Mouse (Mus musculus): ENCODE results near the gene Rrp9.
"Not testable (repeated sequence)": the region's sequence is repeated elsewhere in the genome, so short reads cannot be mapped to it uniquely, and the experiment has no call there.

Rrp9 gene

GRCm38 (mm10) chr9:106475046-106475445 lies 717 bp upstream of the Rrp9 start:
- DNase-seq (ENCODE audit: low spot score) = no peak

DNA sequence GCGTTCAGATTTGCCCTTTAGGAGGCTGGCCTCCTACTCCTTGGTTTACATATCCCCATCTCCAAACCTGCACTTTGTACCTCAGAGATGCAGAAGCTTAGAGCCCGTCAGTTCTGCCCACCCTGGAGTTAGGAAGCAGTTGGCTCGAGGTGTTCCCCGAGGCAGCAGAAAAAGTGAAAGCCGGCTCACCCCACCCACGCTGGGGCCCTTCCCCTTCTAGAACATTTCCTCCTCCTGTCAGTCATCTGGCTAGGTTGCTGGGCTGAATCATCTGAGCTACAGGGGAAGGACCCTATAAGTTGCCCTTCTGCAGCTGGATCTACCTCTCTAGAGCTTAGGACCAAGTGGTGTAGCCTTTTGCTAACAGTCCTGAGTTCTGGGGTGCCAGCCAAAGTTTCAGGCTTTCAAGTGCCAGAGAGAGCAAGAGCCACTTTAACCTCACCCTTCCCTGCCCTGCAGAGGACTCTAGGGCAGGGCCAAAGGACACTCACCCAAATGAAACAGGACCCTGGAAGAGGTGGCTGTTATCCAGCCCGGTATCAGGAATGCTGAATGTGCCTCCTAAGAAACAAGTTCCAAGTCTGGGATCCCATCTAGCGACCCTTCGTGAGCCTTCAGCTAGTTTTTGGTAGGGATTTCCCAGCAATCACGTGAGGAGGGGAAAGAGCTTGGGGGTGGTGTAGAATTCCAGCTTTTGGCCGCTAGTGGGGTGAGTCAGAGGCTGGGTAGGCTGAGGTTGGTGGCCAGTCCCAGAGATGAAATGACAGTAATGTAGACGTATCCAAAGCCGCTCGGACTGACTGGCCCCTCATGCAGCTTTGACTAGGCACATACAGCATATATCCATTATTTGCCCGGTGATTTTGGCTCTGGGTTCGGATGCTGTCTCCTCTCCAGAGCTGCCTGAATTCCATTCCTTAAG lies 500 bp downstream of the Rrp9 start:
- DNase-seq (ENCODE audit: low spot score) = no peak

DNA sequence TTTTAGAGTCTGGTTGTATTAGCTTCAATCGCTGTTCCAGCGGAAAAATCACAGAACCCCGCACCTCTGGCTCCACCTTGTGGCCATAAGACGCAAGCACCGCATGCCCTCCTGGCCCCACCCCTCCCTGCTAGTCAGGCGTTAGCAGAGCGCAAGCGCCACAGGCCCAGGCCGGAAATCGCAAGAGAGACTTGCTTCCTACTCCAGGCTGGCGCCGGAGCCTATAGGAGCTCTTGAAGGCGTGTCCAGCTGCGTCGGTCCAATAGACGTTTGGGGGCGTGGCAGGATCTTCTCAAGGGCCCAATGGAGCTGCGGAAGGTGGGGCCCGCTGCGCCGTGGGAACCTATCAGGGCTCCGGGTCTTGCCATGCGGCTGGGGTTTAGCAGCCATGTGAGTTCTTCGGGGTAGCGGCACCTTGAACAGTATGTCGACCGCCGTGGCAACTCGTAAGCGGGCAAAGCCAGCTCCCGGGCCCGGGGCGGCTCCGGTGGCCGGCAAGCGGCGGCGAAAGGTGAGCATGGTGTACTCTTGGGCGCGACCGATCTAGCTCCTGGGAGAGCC lies 1.2 kb downstream of the Rrp9 start, which contains the start of gene Parp3:
Parp3 (minus strand) TSS at position 26 of the 561 bp plus-strand sequence.
- DNase-seq (ENCODE audit: low spot score) = peak; percentile 99

GRCm38 (mm10) chr9:106477649-106478048 lies 1.9 kb downstream of the Rrp9 start:
- no peak for DNase-seq (ENCODE audit: low spot score)

DNA sequence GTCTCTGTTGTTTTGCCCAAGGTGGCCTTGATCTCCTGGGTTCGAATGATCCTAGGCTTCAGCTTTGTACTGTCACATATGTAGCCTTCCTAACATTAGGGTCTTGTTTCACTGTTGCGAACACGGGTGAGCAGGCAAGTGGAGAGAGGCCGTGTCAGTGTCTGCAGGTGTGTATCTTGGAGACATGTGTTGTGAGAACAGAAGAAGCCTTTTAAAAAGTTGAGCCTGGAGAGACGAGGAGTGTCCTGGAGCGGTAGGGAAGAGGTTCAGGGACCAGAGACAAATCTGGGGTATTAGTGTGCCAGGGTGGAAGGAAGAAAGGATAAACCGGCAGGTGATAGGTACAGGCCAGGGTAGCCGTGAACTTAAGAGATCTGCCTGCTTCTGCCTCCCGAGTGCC lies 2.3 kb downstream of the Rrp9 start:
- no peak for DNase-seq (ENCODE audit: low spot score)

- DNase-seq (ENCODE audit: low spot score) = no peak
Measured at GRCm38 (mm10) chr9:106480541-106480940, 4.8 kb downstream of the Rrp9 start.

DNA sequence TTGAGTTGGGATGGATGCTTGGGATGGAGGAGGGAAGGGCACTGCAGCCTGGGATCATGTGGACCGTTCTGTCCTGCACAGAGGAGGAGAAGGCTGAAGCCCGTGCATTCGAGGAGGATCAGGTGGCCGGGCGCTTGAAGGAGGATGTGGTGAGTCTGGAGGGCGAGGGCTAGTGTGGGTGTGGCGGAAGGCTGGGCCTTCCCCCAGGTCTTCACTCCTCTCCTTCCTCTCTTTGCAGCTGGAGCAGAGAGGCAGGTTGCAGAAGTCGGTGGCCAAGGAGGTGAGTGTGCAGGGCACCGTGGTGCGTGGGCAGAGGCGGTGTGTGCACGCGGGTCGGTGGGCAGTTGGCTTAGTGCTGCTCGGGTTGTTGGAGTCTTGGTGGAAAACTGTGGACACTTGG lies 5.3 kb downstream of the Rrp9 start:
- no peak for DNase-seq (ENCODE audit: low spot score)

GRCm38 (mm10) chr9:106481676-106482075 lies 5.9 kb downstream of the Rrp9 start:
- no peak for DNase-seq (ENCODE audit: low spot score)

- no peak for DNase-seq (ENCODE audit: low spot score)
Measured at GRCm38 (mm10) chr9:106482578-106483115, 6.9 kb downstream of the Rrp9 start.

DNA sequence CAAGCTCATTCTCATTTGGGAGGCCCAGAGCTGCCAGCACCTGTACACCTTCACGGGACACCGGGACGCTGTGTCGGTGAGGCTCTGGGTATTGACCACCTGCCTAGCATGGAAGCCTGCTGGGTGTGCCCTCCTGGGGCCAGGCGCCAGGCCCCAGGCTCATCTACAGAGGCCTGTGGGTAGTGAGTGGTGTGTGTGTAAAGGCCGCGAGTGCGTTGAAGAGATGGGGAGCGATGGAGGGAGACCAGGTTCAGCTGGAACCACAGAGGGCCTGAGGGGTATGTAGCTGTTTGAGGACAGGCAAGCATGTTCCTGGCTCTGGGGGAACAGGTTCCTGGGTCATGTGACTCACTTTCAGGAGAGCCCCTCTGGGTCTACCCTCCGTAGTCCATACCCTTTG lies 7.4 kb downstream of the Rrp9 start:
- no peak for DNase-seq (ENCODE audit: low spot score)

DNA sequence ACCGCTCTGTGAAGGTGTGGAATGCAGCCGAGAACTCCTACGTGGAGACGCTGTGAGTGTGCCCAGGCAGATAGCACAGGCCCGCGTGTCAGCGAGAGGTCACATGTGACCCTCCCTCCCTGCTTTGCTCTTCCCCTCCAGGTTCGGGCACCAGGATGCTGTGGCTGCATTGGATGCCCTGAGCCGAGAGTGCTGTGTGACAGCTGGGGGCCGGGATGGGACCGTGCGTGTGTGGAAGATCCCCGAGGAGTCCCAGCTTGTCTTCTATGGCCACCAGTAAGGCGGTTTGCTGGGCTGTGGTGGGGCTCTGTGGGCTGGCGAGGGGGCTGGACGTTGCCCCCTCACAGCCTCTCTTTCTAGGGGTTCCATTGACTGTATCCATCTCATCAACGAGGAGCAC lies 7.8 kb downstream of the Rrp9 start:
- DNase-seq (ENCODE audit: low spot score) = no peak

DNA sequence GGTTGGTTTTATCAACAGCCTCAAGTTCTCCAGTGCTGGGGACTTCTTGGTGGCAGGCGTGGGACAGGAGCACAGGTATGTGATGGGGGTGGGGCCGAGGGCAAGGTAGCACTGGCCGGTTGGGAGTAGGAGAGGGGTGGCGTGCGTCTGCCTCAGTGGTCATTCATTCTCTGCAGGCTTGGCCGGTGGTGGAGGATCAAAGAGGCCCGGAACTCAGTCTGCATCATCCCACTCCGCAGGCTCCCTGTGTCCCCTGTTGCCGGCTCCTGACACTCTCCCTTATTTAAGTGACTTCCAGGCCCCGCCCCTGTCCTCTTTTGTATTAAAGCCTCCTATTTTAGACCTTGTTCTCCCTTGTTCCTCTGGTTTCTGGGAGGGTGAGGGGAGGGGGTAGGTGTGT lies 9.3 kb downstream of the Rrp9 start:
- DNase-seq (ENCODE audit: low spot score) = no peak

DNA sequence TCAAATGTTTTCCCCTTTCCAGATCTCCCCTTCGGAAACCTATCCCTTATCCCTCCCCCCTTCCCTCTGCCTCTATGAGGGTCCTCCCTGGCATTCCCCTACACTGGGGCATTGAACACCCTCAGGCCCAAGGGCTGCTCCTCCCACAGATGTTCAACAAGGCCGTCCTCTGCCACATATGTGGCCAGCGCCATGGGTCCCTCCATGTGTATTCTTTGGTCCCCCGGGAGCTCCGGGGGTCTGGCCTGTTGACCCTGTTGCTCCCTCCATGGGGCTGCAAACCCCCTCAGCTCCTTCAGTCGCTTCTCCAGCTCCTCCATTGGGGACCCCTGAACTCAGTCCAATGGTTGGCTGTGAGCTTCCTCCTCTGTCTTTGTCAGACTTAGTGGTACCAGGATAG lies 11.8 kb downstream of the Rrp9 start:
- DNase-seq (ENCODE audit: low spot score) = not testable (repeated sequence)

DNA sequence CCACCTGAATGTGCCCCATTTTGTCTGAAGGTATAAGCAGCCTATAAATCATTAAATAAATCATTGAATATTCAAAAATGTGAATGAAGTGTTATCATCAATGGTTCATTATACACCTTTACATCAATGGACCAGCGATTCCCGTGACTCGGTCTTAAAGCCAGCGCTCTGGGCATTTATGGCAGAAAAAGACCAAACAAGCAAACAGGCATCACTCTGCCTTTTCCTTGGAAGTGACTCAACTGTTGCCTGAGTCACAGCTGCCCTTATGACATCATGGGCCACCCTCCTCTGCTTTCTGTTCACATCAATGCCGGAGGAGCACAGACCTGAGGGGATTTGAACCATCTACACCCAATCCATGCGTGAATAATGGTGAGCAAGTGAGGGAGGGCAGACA lies 23.9 kb downstream of the Rrp9 start, which contains the start of gene Iqcf1:
Iqcf1 (plus strand) TSS at position 301 of the 400 bp plus-strand sequence.
- DNase-seq (ENCODE audit: low spot score) = no peak

GRCm38 (mm10) chr9:106501846-106502245 lies 26.1 kb downstream of the Rrp9 start:
- DNase-seq (ENCODE audit: low spot score) = no peak

GRCm38 (mm10) chr9:106504246-106504645 lies 28.5 kb downstream of the Rrp9 start:
- DNase-seq (ENCODE audit: low spot score) = no peak

DNA sequence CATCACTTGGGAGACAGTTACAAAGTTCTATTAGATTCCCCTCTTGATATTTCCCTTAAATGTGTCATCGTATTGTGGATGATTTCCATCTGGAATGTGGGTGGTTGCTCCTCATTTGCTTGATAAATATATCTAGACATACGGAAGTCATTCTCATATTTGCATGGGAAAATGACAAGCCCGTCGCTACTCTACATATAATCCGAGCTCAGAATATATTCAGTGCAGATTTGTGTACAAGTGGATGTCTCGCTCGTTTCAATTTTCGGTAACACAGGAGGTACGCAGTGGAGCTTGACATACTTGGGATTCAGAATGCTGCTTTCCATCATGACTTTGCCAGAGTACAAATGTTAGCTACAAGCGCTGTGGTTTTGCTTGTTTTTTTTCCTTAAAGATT lies 33.6 kb downstream of the Rrp9 start:
- DNase-seq (ENCODE audit: low spot score) = no peak

GRCm38 (mm10) chr9:106512729-106513450 lies 37.1 kb downstream of the Rrp9 start:
- DNase-seq (ENCODE audit: low spot score) = no peak

GRCm38 (mm10) chr9:106513566-106513965 lies 37.8 kb downstream of the Rrp9 start:
- DNase-seq (ENCODE audit: low spot score) = no peak

GRCm38 (mm10) chr9:106514273-106514672 lies 38.5 kb downstream of the Rrp9 start, which contains the start of gene Iqcf5:
Iqcf5 (plus strand) TSS chr9:106514573.
- DNase-seq (ENCODE audit: low spot score) = no peak

GRCm38 (mm10) chr9:106519433-106519832 lies 43.7 kb downstream of the Rrp9 start:
- no peak for DNase-seq (ENCODE audit: low spot score)

DNA sequence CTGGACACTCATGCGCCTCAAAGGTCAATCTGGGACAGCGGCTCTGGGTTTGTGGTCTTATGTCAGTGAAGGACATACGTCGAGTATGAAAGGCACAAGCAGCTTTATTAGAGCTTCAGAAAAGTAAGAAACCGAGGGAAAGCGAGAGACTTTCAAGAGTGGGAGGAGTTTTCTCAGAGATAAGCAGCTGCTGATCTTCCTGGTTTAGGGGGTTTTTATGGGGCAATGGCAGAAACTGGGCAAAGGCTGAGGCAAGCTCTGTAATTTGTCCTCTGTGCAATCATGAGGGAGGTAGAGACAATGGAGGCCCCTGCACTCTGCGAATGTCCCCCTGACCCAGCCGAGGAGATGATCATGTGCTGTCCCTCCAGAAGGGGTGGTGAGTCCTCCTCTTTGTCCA lies 44.1 kb downstream of the Rrp9 start:
- no peak for DNase-seq (ENCODE audit: low spot score)
